Mouse (Mus musculus) liver, embryonic 14.5 days (tissue): ENCODE results near the gene Krr1. TPM values are rescaled to one million over a fixed set of nuclear protein-coding genes. Genes with fewer than 3 reads are reported as not detected.
A peak's percentile ranks its signal among the peaks of the same experiment; 100 is the strongest.

Experiments
- ATAC-seq: fragments of 200-750 bp; cut with Nextera tagmentation; 2 replicates; pipeline ENCODE4 v1.8.0; 2017; ENCODE audit warnings: moderate number of reproducible peaks, mild to moderate bottlenecking, moderate library complexity; ENCODE audit not compliant: insufficient read depth
- DNase-seq, 3 experiments: peaks; one replicate each; pipeline ENCODE4 v3.0.0-alpha.2; 2012 to 2013; ENCODE audit warnings: low read depth in 3 of 3, low spot score in 3 of 3
- H3K27ac ChIP-seq: fragments of 300-500 bp; sonication (generic); 2 replicates; pipeline ENCODE4 v1.5.1; 2014; ENCODE audit warnings: moderate library complexity, mild to moderate bottlenecking, control low read depth, inconsistent platforms
- H3K27me3 ChIP-seq: fragments of 300-500 bp; sonication (generic); 2 replicates; pipeline ENCODE4 v1.6.1; 2014; ENCODE audit warnings: mild to moderate bottlenecking, low read length, moderate library complexity; ENCODE audit not compliant: control insufficient read depth, insufficient read depth
- H3K36me3 ChIP-seq: fragments of 300-500 bp; sonication (generic); replicated peaks from 2 replicates; pipeline ENCODE4 v1.6.1; 2014; ENCODE audit warnings: low read depth; ENCODE audit not compliant: control insufficient read depth, insufficient read depth
- H3K4me1 ChIP-seq, 2 experiments: fragments of 200-500 bp in 1 of 2; fragments of 300-500 bp in 1 of 2; sonication (generic) in 1 of 2; replicated peaks; 2 replicates each; pipeline ENCODE4 v1.6.1; 2012 to 2014; ENCODE audit warnings: antibody characterized with exemption in 1 of 2, inconsistent platforms in 1 of 2, low read length in 1 of 2; ENCODE audit not compliant: control insufficient read depth in 2 of 2, insufficient read depth in 2 of 2
- H3K4me2 ChIP-seq: fragments of 300-500 bp; sonication (generic); 2 replicates; pipeline ENCODE4 v1.6.1; 2014; ENCODE audit warnings: low read depth, mild to moderate bottlenecking, control low read depth, moderate library complexity
- H3K4me3 ChIP-seq, 2 experiments: fragments of 200-500 bp in 1 of 2; fragments of 300-500 bp in 1 of 2; sonication (generic) in 1 of 2; 2 replicates each; pipeline ENCODE4 v1.5.1; 2012 to 2014; ENCODE audit warnings: low read depth in 2 of 2, low read length in 2 of 2, mild to moderate bottlenecking in 2 of 2, control low read depth in 1 of 2, inconsistent platforms in 1 of 2, moderate library complexity in 1 of 2; ENCODE audit not compliant: insufficient read depth in 1 of 2
- H3K9ac ChIP-seq: fragments of 300-500 bp; sonication (generic); replicated peaks from 2 replicates; pipeline ENCODE4 v1.6.1; 2014; ENCODE audit warnings: mild to moderate bottlenecking, control low read depth, moderate library complexity
- H3K9me3 ChIP-seq: fragments of 300-500 bp; sonication (generic); 2 replicates; pipeline ENCODE4 v1.6.1; 2016; ENCODE audit warnings: low read length, mixed read lengths; ENCODE audit not compliant: control insufficient read depth
- CTCF ChIP-seq: IDR thresholded peaks from 2 replicates; pipeline ENCODE4 v1.5.1; 2016; ENCODE audit warnings: antibody characterized with exemption, low read depth, control low read depth
- EP300 ChIP-seq: IDR thresholded peaks from 2 replicates; pipeline ENCODE4 v1.6.1; 2016; ENCODE audit warnings: antibody characterized with exemption, low read depth
- WGBS: fragments of 180-500 bp; shearing (Covaris S2); extraction: QIAGEN DNeasy Blood & Tissue Kit; methylation state at CpG from one replicate; pipeline ENCODE4 v1.1.7; 2014; ENCODE audit not compliant: insufficient replicate concordance; 5-methylcytosine and 5-hydroxymethylcytosine counted together
- polyA plus RNA-seq, 2 experiments: library from polyadenylated mRNA; depleted of rRNA in 1 of 2; stranded (reverse) in 1 of 2; unstranded in 1 of 2; fragments of >200 nt; fragmentation: Nextera tagmentation in 1 of 2; extraction: Ambion mirVana in 1 of 2; gene quantifications; 2 replicates each; pipeline versions ENCODE4 v1.2.1 to v1.2.3; 2012 to 2014

Krr1 gene
- polyA plus RNA-seq, 2 experiments: 9.9 to 22.1 TPM

GRCm38 (mm10) chr10:111996549-111996904, 24.1 kb downstream of the Krr1 start:
- Histone ChIP-seq H3K4me3 (peak overlapping the region; percentile 3 to 27; a peak in 3 of 4 replicates), H3K27ac (no peak overlapping the region)

GRCm38 (mm10) chr10:111996911-111997347, 24.5 kb downstream of the Krr1 start:
- Histone ChIP-seq H3K9ac (no peak overlapping the region), H3K4me1 (peaks cover 11 to 17% of the 10 kb centered on the region in 2 experiments), H3K36me3 (no peaks in the 10 kb centered on the region), H3K4me3 (peak overlapping the region; percentile 3 to 27; a peak in 3 of 4 replicates), H3K9me3 (no peaks in the 10 kb centered on the region), H3K27ac (no peak overlapping the region), H3K4me2 (peak overlapping the region; percentile 28; the same call in 1 of the 2 replicates), H3K27me3 (no peaks in the 10 kb centered on the region; the same call in 1 of the 2 replicates)
- DNase-seq: no peak
- no peak; the same call in 1 of the 2 replicates for ATAC-seq
- 37% methylated on average over 8 of the region's 8 CpGs for WGBS
- no peak for TF ChIP-seq CTCF
- no peak for TF ChIP-seq EP300

More at GRCm38 (mm10) chr10:111996549-111996904, 24.1 kb downstream of the Krr1 start:
- Histone ChIP-seq H3K4me2 (peak overlapping the region; percentile 28; the same call in 1 of the 2 replicates), H3K36me3 (no peaks in the 10 kb centered on the region), H3K9me3 (no peaks in the 10 kb centered on the region), H3K4me1 (peaks cover 7 to 13% of the 10 kb centered on the region in 2 experiments), H3K27me3 (no peaks in the 10 kb centered on the region; the same call in 1 of the 2 replicates), H3K9ac (no peak overlapping the region)
- TF ChIP-seq CTCF (no peak), EP300 (no peak)
- ATAC-seq (peak; percentile 29; the same call in 1 of the 2 replicates), DNase-seq (peak in 1 of 3 experiments; percentile 35)
- 38% methylated on average over 7 of the region's 7 CpGs for WGBS

GRCm38 (mm10) chr10:111997671-111998070, 25.2 kb downstream of the Krr1 start:
- no peak overlapping the region for H3K27ac ChIP-seq
- peaks cover 15 to 25% of the 10 kb centered on the region in 2 experiments for H3K4me1 ChIP-seq
- H3K27me3 ChIP-seq: no peaks in the 10 kb centered on the region; the same call in 1 of the 2 replicates
- DNase-seq (no peak), ATAC-seq (no peak)
- no peak overlapping the region for H3K4me3 ChIP-seq
- H3K9me3 ChIP-seq: no peaks in the 10 kb centered on the region
- H3K36me3 ChIP-seq: no peaks in the 10 kb centered on the region
- no peak overlapping the region for H3K4me2 ChIP-seq
- H3K9ac ChIP-seq: no peak overlapping the region
- TF ChIP-seq CTCF (no peak), EP300 (no peak)

GRCm38 (mm10) chr10:111999765-112000164, 27.3 kb downstream of the Krr1 start:
- WGBS: 43% methylated on average over 3 of the region's 3 CpGs
- DNase-seq (no peak), ATAC-seq (no peak)
- Histone ChIP-seq H3K27me3 (no peaks in the 10 kb centered on the region), H3K4me3 (no peak overlapping the region), H3K36me3 (no peaks in the 10 kb centered on the region), H3K4me1 (peaks cover 18 to 30% of the 10 kb centered on the region in 2 experiments), H3K4me2 (no peak overlapping the region), H3K9ac (no peak overlapping the region), H3K9me3 (no peaks in the 10 kb centered on the region), H3K27ac (no peak overlapping the region)
- TF ChIP-seq EP300 (no peak), CTCF (no peak)

GRCm38 (mm10) chr10:112000568-112000967, 28.1 kb downstream of the Krr1 start:
- ATAC-seq (no peak), DNase-seq (no peak)
- Histone ChIP-seq H3K27ac (no peak overlapping the region), H3K36me3 (no peaks in the 10 kb centered on the region), H3K9ac (no peak overlapping the region), H3K4me1 (peaks cover 18 to 30% of the 10 kb centered on the region in 2 experiments), H3K4me2 (no peak overlapping the region), H3K4me3 (no peak overlapping the region), H3K9me3 (no peaks in the 10 kb centered on the region), H3K27me3 (no peaks in the 10 kb centered on the region)
- WGBS: 15% methylated on average over 5 of the region's 5 CpGs
- TF ChIP-seq CTCF (no peak), EP300 (0 out of 2 replicates have a peak, but pooled peaks have one; percentile 6)
